Mouse (Mus musculus) splenic B cell, adult 2 months (primary cell): Measurements from ENCODE around the gene Gbx1.
A peak's percentile ranks its signal among the peaks of the same experiment; 100 is the strongest.
"Not testable (repeated sequence)": the region's sequence is repeated elsewhere in the genome, so short reads cannot be mapped to it uniquely, and the experiment has no call there.

ENCODE experiments used
- DNase-seq: peaks from one replicate; pipeline ENCODE4 v3.0.0-alpha.2; 2011; ENCODE audit warnings: low read depth, low spot score
- H3K27me3 ChIP-seq: 2 replicates; pipeline ENCODE4 v1.6.1; 2012; ENCODE audit warnings: mild to moderate bottlenecking, low read length, moderate library complexity, mixed read lengths; ENCODE audit not compliant: control insufficient read depth, poor library complexity, insufficient read depth, severe bottlenecking
- H3K36me3 ChIP-seq: 2 replicates; pipeline ENCODE4 v1.6.1; 2012; ENCODE audit warnings: mild to moderate bottlenecking, low read length, moderate library complexity, mixed read lengths; ENCODE audit not compliant: control insufficient read depth, poor library complexity, insufficient read depth, severe bottlenecking

Gene Gbx1

GRCm38 (mm10) chr5:24526889-24527230 lies at the start of gene Gbx1:
Gene Gbx1, minus strand, starts transcription at chr5:24527202.
- no peaks in the 10 kb centered on the region for H3K27me3 ChIP-seq
- peak; percentile 35 for DNase-seq
- H3K36me3 ChIP-seq: no peaks in the 10 kb centered on the region

GRCm38 (mm10) chr5:24576801-24577182 lies 49.8 kb upstream of the Gbx1 start:
- Histone ChIP-seq H3K36me3 (peaks cover 2% of the 10 kb centered on the region; the same call in 1 of the 2 replicates), H3K27me3 (no peaks in the 10 kb centered on the region)
- DNase-seq: peak; percentile 40

DNA sequence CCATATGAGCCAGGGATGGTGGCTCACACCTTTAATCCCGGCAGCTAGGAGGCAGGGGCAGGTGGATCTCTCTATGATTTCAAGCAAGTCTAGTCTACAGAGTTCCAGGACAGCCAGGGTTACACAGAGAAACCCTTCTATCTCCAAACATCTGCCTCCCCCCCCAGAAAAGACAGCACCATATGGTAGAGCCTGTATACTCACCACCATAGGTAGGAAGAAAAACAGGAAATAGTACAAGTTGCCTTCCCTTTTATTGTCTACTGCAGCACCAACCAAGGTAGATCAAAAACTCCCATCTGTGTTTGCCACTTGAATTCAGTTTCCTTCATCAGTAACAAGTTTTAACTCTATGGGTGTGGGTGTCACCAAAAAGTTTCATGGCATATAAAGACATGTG lies 48.9 kb upstream of the Gbx1 start:
- DNase-seq: no peak
- Histone ChIP-seq H3K36me3 (peaks cover 2% of the 10 kb centered on the region; the same call in 1 of the 2 replicates), H3K27me3 (no peaks in the 10 kb centered on the region)

GRCm38 (mm10) chr5:24556709-24557108 lies 29.7 kb upstream of the Gbx1 start, which contains the start of gene 4931409K22Rik:
Gene 4931409K22Rik, minus strand, starts transcription at chr5:24556809.
- DNase-seq: no peak
- no peaks in the 10 kb centered on the region for H3K27me3 ChIP-seq
- H3K36me3 ChIP-seq: no peaks in the 10 kb centered on the region

- not testable (repeated sequence) for DNase-seq, H3K27me3 ChIP-seq, H3K36me3 ChIP-seq
Observed at GRCm38 (mm10) chr5:24555335-24555734, 28.3 kb upstream of the Gbx1 start.

- no peaks in the 10 kb centered on the region for H3K36me3 ChIP-seq
Observed at GRCm38 (mm10) chr5:24553621-24554244, 26.7 kb upstream of the Gbx1 start.

DNA sequence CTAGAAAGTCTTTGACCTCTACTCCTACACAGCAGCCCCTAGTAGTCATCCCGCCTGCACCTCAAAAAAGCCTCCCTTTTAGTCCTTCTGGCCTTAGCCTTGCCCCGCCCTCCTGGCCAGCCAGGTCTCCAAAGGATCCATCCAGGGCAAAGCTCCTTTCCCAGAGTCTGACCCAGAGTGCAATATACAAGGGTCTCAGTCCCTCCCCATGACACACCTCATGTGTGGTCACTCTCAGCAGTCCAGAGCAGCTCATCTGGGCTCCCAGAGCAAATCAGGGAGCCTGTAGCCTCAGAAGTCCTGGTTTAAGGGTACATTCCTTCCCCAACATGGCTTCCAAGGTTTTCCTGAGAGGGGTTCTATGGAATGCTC lies 24.3 kb upstream of the Gbx1 start:
- no peak for DNase-seq
- no peaks in the 10 kb centered on the region for H3K36me3 ChIP-seq
- no peaks in the 10 kb centered on the region for H3K27me3 ChIP-seq

More at GRCm38 (mm10) chr5:24553621-24554244, 26.7 kb upstream of the Gbx1 start:
- no peaks in the 10 kb centered on the region for H3K27me3 ChIP-seq
- no peak for DNase-seq

DNA sequence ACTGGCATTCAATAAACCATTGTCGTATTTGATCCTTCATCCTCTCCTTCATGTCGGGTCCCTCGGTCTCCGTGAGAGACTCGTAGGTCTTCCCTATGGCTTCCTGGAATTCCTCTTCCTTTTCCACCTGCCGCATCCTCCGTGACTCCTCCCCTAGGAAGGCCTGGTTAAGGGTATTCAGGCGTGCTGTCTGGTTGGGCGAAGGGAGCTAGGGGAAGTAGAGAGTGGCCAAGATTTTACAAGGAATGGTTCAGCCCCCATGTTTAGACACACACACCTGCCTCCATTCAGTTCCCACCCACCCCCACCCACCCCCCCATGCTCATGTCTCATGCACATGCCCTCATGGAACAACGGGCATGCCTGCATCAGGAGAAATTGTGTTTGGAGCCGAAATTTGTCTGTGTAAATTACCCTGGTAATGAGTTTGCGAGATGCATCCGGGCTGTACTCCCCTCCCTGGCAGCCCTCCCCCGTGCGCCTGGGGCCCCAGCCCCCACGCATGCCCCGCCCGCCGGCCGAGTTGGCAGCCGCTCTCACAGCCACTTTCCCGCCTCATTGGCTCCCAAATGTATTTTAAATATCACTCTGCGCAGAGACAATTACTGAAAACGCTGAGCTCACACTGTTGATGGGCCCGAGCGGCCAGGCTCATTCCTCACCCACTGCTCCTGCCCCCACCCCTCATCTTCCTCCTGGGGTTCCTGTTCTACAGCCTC lies 23.8 kb upstream of the Gbx1 start:
- Histone ChIP-seq H3K27me3 (no peaks in the 10 kb centered on the region), H3K36me3 (no peaks in the 10 kb centered on the region)
- no peak for DNase-seq

DNA sequence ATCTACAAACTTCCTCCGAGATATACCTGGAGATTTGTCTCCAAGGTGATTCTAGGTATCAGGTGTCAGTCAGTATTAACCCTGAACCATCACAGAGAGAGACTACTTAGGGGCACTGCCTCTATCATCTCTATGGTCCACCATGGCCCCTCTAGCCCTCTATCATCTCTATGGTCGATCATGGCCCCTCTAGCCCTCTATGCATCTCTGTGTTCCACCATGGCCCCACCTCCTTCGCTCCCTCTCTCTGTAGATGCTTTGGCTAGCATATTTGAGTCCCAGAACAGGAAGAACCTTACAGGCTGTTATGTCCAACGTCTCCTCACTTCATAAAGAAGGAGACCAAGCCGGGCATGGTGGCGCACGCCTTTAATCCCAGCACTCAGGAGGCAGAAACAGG lies 15.6 kb upstream of the Gbx1 start:
- H3K36me3 ChIP-seq: no peaks in the 10 kb centered on the region
- no peaks in the 10 kb centered on the region for H3K27me3 ChIP-seq
- DNase-seq: no peak

- no peak for DNase-seq
- Histone ChIP-seq H3K36me3 (no peaks in the 10 kb centered on the region), H3K27me3 (no peaks in the 10 kb centered on the region)
Observed at GRCm38 (mm10) chr5:24541144-24541569, 14.2 kb upstream of the Gbx1 start.

DNA sequence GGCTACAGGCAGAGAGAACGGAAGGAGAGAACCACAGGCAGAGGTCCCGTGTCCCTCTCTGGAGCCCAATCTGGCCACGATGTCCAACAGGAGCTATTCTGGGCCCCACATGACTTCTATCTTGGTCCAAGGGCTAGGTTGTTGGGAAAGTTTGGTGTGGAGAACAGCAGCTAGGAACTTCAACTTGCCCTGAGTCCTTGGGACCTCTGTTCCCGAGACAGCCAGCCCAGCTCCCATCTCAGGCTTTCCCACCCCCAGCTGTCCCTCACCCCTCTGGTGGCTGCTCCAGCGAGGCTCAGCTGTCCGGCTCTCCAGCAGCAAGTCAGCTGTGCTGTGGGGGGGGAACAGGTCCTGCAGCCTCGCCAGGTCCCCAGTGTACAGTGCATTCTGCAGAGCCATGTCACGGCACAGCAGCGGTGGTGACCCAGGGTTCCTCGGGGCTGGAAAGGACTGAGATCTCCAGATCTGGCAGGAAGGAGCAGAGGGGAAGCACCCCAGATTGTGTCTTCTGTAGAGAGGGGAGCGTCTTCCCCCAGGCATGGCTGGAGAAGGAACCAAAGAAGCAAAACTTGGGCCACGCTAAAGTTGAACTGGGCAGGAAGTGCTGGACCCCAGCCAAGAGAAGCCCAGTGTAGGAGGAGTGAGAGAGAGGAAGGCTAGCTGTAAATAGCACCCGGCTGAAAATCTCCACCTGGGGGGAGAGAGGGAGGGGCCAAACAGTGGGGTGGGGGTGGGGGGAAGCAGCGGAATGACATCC lies 13.6 kb upstream of the Gbx1 start, which contains the start of gene Asb10:
Gene Asb10 (minus strand): TSS at position 592 of the 757 bp plus-strand sequence.
- H3K36me3 ChIP-seq: no peaks in the 10 kb centered on the region
- DNase-seq: no peak
- H3K27me3 ChIP-seq: no peaks in the 10 kb centered on the region

- H3K27me3 ChIP-seq: no peaks in the 10 kb centered on the region
- DNase-seq: no peak
- no peaks in the 10 kb centered on the region for H3K36me3 ChIP-seq
Observed at GRCm38 (mm10) chr5:24539571-24540296, 12.7 kb upstream of the Gbx1 start.

DNA sequence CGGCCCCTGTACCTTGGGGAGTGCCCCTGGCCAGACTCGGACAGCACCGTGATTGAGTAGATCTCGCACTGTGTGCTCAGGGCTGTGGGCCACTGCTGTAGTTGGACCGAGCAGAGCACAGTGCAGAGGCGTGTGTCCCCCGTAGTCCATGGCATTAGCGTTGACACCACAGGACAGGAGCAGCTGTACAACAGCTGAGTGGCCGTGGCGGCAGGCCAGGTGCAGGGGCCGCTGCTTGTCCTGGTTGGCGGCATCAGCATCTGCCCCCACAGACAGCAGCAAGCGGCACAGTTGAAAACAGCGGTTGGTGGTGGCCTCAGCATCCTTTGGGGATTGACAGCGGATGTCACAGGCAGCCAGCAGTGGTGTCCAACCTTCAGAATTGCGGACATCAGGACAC lies 10.6 kb upstream of the Gbx1 start:
- no peak for DNase-seq
- no peaks in the 10 kb centered on the region for H3K36me3 ChIP-seq
- no peaks in the 10 kb centered on the region for H3K27me3 ChIP-seq

DNA sequence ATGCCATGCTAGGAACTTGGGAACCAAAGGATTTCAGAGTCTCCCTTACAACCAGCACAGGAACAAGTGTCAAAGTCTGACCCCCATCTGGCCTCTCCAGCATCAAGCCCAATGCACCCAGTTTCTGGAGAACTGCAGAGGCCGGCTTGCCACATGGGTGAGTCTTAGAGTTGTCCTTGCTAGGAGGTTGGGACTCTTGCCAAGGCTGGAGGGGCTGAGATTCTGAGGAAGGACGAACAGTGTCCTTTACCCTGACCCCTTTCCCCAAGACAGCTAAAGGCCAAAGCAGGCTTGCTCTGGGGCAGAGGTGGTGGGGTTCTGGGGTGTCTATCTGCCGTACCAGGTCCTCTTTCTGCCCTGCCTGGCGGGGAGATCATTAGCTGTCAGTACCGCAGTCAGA lies 9.5 kb upstream of the Gbx1 start:
- no peaks in the 10 kb centered on the region for H3K27me3 ChIP-seq
- no peak for DNase-seq
- no peaks in the 10 kb centered on the region for H3K36me3 ChIP-seq
